Mouse (Mus musculus) G1E (cell line): ENCODE results near the gene Galnt14.

Source experiments
- CTCF ChIP-seq: IDR thresholded peaks from 2 replicates; pipeline ENCODE4 v1.5.1; 2012; ENCODE audit warnings: low read depth, low read length, inconsistent platforms, mixed read lengths
- GATA1 ChIP-seq: IDR thresholded peaks from 2 replicates; pipeline ENCODE4 v1.6.1; 2012; ENCODE audit warnings: borderline replicate concordance, low read length, inconsistent platforms, mixed read lengths

DNA sequence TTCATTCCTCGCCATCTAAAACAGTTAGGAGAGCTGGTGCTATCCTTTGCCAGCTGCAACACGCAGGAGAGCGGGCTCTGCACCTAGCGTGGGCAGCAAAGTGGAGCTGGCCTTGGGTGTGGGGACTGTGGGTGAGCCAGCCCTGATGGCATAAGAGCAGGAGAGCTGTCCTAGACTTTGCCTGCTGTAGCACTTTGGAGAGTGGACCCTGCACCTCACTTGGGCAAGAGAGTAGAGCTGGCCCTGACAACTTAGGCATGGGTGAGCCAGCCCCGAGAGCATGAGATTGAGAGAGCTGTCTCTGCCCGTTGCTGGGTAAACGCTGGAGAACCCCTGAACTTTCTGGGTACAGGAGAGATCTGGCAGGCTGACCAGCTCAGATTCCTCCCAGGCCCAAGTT is 68.6 kb downstream of the Galnt14 start:
- TF ChIP-seq CTCF, result no peak
- TF ChIP-seq GATA1, result no peak
